Mouse (Mus musculus) limb, embryonic 10.5 days (tissue): Measurements from ENCODE around the gene Grem2. TPM values are rescaled to one million over a fixed set of nuclear protein-coding genes. Genes with fewer than 3 reads are reported as not detected.

Source experiments
- DNase-seq: peaks from one replicate; pipeline ENCODE4 v3.0.0-alpha.2; 2017; ENCODE audit warnings: low spot score
- H3K27ac ChIP-seq: fragments of 300-500 bp; sonication (generic); 2 replicates; pipeline ENCODE4 v1.5.1; 2016; ENCODE audit warnings: mild to moderate bottlenecking
- H3K27me3 ChIP-seq: fragments of 300-500 bp; sonication (generic); 2 replicates; pipeline ENCODE4 v1.6.1; 2016; ENCODE audit warnings: low read depth, mild to moderate bottlenecking; ENCODE audit not compliant: poor library complexity, severe bottlenecking
- H3K36me3 ChIP-seq: fragments of 300-500 bp; sonication (generic); 2 replicates; pipeline ENCODE4 v1.6.1; 2016; ENCODE audit warnings: mild to moderate bottlenecking, moderate library complexity
- H3K4me1 ChIP-seq: fragments of 300-500 bp; sonication (generic); 2 replicates; pipeline ENCODE4 v1.6.1; 2016
- H3K4me3 ChIP-seq: fragments of 300-500 bp; sonication (generic); 2 replicates; pipeline ENCODE4 v1.5.1; 2016; ENCODE audit warnings: mild to moderate bottlenecking, moderate library complexity
- H3K9me3 ChIP-seq: fragments of 300-500 bp; sonication (generic); replicated peaks from 2 replicates; pipeline ENCODE4 v1.6.1; 2016; ENCODE audit warnings: mild to moderate bottlenecking
- WGBS: fragments of 180-500 bp; shearing (Covaris S2); methylation state at CpG from one replicate; pipeline ENCODE4 v1.1.7; 2016; 5-methylcytosine and 5-hydroxymethylcytosine counted together
- polyA plus RNA-seq: library from polyadenylated mRNA; unstranded; fragments of >200 nt; fragmentation: Nextera tagmentation; extraction: Ambion mirVana; gene quantifications from 2 replicates; pipeline ENCODE4 v1.2.1, GENCODE M21; 2016

Gene Grem2
- polyA plus RNA-seq = 0.10 and 0.26 TPM in 2 replicates

GRCm38 (mm10) chr1:174921298-174921955 is at the start of gene Grem2:
TSS of gene Grem2 (minus strand) at chr1:174921819.
- Histone ChIP-seq H3K4me3 (peak within 1 kb of the TSS; percentile 44), H3K4me1 (peaks cover 7% of the 10 kb centered on the region), H3K9me3 (no peaks in the 10 kb centered on the region), H3K27ac (no peak within 1 kb of the TSS), H3K27me3 (peaks cover 22% of the 10 kb centered on the region), H3K36me3 (no peaks in the 10 kb centered on the region)
- DNase-seq = peak; percentile 72
- 4% methylated on average over 30 of the region's 30 CpGs for WGBS

GRCm38 (mm10) chr1:174959837-174960236 is 38.2 kb upstream of the Grem2 start:
- DNase-seq = no peak
- no peak overlapping the region for H3K4me3 ChIP-seq
- H3K27ac ChIP-seq = no peak overlapping the region
- WGBS = 97% methylated on average over 3 of the region's 3 CpGs
- H3K4me1 ChIP-seq = no peaks in the 10 kb centered on the region
- no peaks in the 10 kb centered on the region for H3K36me3 ChIP-seq
- H3K27me3 ChIP-seq = no peaks in the 10 kb centered on the region
- no peaks in the 10 kb centered on the region for H3K9me3 ChIP-seq

- H3K27ac ChIP-seq = no peak overlapping the region
- no peak for DNase-seq
- no peaks in the 10 kb centered on the region for H3K36me3 ChIP-seq
These were observed 9.5 kb upstream of the Grem2 start for GRCm38 (mm10) chr1:174931003-174931619.

GRCm38 (mm10) chr1:174929459-174930181 is 8.0 kb upstream of the Grem2 start:
- Histone ChIP-seq H3K9me3 (no peaks in the 10 kb centered on the region), H3K36me3 (no peaks in the 10 kb centered on the region), H3K27me3 (no peaks in the 10 kb centered on the region), H3K4me1 (no peaks in the 10 kb centered on the region), H3K4me3 (no peak overlapping the region), H3K27ac (no peak overlapping the region)
- no peak for DNase-seq
- 96% methylated on average over 7 of the region's 7 CpGs for WGBS

More at GRCm38 (mm10) chr1:174931003-174931619, 9.5 kb upstream of the Grem2 start:
- Histone ChIP-seq H3K4me1 (no peaks in the 10 kb centered on the region), H3K9me3 (no peaks in the 10 kb centered on the region), H3K4me3 (no peak overlapping the region), H3K27me3 (no peaks in the 10 kb centered on the region)
- WGBS = 71% methylated on average over 3 of the region's 3 CpGs

GRCm38 (mm10) chr1:174918949-174919348 is 2.7 kb downstream of the Grem2 start:
- Histone ChIP-seq H3K4me3 (no peak overlapping the region), H3K27ac (no peak overlapping the region), H3K36me3 (no peaks in the 10 kb centered on the region), H3K27me3 (peaks cover 22% of the 10 kb centered on the region), H3K4me1 (peaks cover 7% of the 10 kb centered on the region), H3K9me3 (no peaks in the 10 kb centered on the region)
- 90% methylated on average over 4 of the region's 4 CpGs for WGBS
- no peak for DNase-seq

GRCm38 (mm10) chr1:174918236-174918870 is 3.3 kb downstream of the Grem2 start:
- Histone ChIP-seq H3K36me3 (no peaks in the 10 kb centered on the region), H3K4me1 (peaks cover 7% of the 10 kb centered on the region), H3K9me3 (no peaks in the 10 kb centered on the region), H3K4me3 (no peak overlapping the region), H3K27me3 (peaks cover 22% of the 10 kb centered on the region), H3K27ac (no peak overlapping the region)
- 82% methylated on average over 5 of the region's 5 CpGs for WGBS
- no peak for DNase-seq

- DNase-seq = no peak
- H3K4me3 ChIP-seq = no peak overlapping the region
- no peak overlapping the region for H3K27ac ChIP-seq
- H3K36me3 ChIP-seq = no peaks in the 10 kb centered on the region
- H3K9me3 ChIP-seq = no peaks in the 10 kb centered on the region
- H3K4me1 ChIP-seq = no peaks in the 10 kb centered on the region
- no peaks in the 10 kb centered on the region for H3K27me3 ChIP-seq
- 94% methylated on average over 3 of the region's 3 CpGs for WGBS
These were observed 11.8 kb downstream of the Grem2 start for GRCm38 (mm10) chr1:174909834-174910233.

- WGBS = 85% methylated on average over 5 of the region's 5 CpGs
- H3K27me3 ChIP-seq = no peaks in the 10 kb centered on the region
These were observed 13.4 kb downstream of the Grem2 start for GRCm38 (mm10) chr1:174908232-174908631.

GRCm38 (mm10) chr1:174907637-174908036 is 14.0 kb downstream of the Grem2 start:
- Histone ChIP-seq H3K4me1 (0 out of 2 replicates have a peak, but pooled peaks cover 4% of the 10 kb centered on the region), H3K36me3 (no peaks in the 10 kb centered on the region), H3K27me3 (no peaks in the 10 kb centered on the region), H3K9me3 (no peaks in the 10 kb centered on the region), H3K4me3 (no peak overlapping the region), H3K27ac (no peak overlapping the region)
- no peak for DNase-seq
- WGBS = 79% methylated on average over 5 of the region's 5 CpGs

More at GRCm38 (mm10) chr1:174908232-174908631, 13.4 kb downstream of the Grem2 start:
- H3K4me1 ChIP-seq = no peaks in the 10 kb centered on the region
- H3K36me3 ChIP-seq = no peaks in the 10 kb centered on the region
- no peak overlapping the region for H3K27ac ChIP-seq
- no peak overlapping the region for H3K4me3 ChIP-seq
- H3K9me3 ChIP-seq = no peaks in the 10 kb centered on the region
- DNase-seq = no peak

- DNase-seq = no peak
- H3K36me3 ChIP-seq = no peaks in the 10 kb centered on the region
- 42% methylated on average over 1 of the region's 1 CpGs for WGBS
These were observed 18.9 kb downstream of the Grem2 start for GRCm38 (mm10) chr1:174902755-174903154.

GRCm38 (mm10) chr1:174892471-174892870 is 29.1 kb downstream of the Grem2 start:
- Histone ChIP-seq H3K4me3 (no peak overlapping the region), H3K27ac (no peak overlapping the region), H3K4me1 (peaks cover 8% of the 10 kb centered on the region), H3K36me3 (no peaks in the 10 kb centered on the region), H3K27me3 (no peaks in the 10 kb centered on the region), H3K9me3 (no peaks in the 10 kb centered on the region)
- 85% methylated on average over 7 of the region's 7 CpGs for WGBS
- no peak for DNase-seq

More at GRCm38 (mm10) chr1:174902755-174903154, 18.9 kb downstream of the Grem2 start:
- no peaks in the 10 kb centered on the region for H3K27me3 ChIP-seq
- H3K4me3 ChIP-seq = no peak overlapping the region
- H3K27ac ChIP-seq = no peak overlapping the region
- 0 out of 2 replicates have a peak, but pooled peaks cover 5% of the 10 kb centered on the region for H3K4me1 ChIP-seq
- H3K9me3 ChIP-seq = no peaks in the 10 kb centered on the region

GRCm38 (mm10) chr1:174888684-174889405 is 32.8 kb downstream of the Grem2 start:
- Histone ChIP-seq H3K27me3 (no peaks in the 10 kb centered on the region), H3K9me3 (no peaks in the 10 kb centered on the region), H3K36me3 (no peaks in the 10 kb centered on the region), H3K4me3 (no peak overlapping the region), H3K4me1 (no peaks in the 10 kb centered on the region), H3K27ac (no peak overlapping the region)
- DNase-seq = no peak
- WGBS = 87% methylated on average over 14 of the region's 14 CpGs
